Mouse (Mus musculus): ENCODE data around the gene Cdh23. TPM values are rescaled to one million over a fixed set of nuclear protein-coding genes. Genes with fewer than 3 reads are reported as not detected.
A peak's percentile ranks its signal among the peaks of the same experiment; 100 is the strongest.

Cdh23 gene
- polyA plus RNA-seq, 1 experiment from 2014 or later: 0.50 TPM

DNA sequence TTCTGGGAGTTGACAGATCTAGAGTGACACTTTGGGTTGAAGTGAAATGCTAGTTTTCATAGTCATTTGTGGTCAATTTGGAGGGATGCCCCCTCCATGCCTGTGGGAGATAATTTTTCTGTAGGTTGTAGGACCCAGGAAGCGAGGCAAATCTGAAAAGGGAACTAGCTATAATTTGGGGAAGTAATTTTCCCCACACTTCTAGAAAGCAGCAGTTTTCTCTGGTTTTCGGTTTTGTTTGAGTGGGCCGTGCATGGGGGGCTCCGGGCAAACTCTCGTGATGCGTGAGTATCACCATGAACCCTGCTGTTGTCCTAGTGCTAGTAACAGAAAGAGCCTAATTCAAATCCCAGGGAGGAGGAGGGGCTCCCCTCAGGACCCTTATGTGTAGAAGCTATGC, 412.0 kb downstream of the Cdh23 start:
- ATAC-seq (ENCODE audit: low FRiP score, low TSS enrichment): no peak
- Histone ChIP-seq H3K4me2 (replicated peaks; ENCODE audit: low read depth, low read length) (no peak overlapping the region), H3K9me3 (ENCODE audit: low read length) (no peaks in the 10 kb centered on the region), H3K4me3 (ENCODE audit: low read length) (no peak overlapping the region), H3K27ac (ENCODE audit: low read length) (no peak overlapping the region), H3K9ac (replicated peaks; ENCODE audit: low read length) (no peak overlapping the region), H3K27me3 (ENCODE audit: insufficient read depth, low read length) (no peaks in the 10 kb centered on the region), H3K4me1 (ENCODE audit: insufficient read depth, low read length) (peaks cover 57% of the 10 kb centered on the region), H3K36me3 (ENCODE audit: insufficient read depth, low read length) (0 out of 2 replicates have a peak, but pooled peaks cover 3% of the 10 kb centered on the region)
- WGBS: 78% methylated on average over 6 of the region's 6 CpGs

GRCm38 (mm10) chr10:60282116-60283014, 413.9 kb downstream of the Cdh23 start:
- 0 out of 2 replicates have a peak, but pooled peaks cover 3% of the 10 kb centered on the region for H3K36me3 ChIP-seq (ENCODE audit: insufficient read depth, low read length)
- H3K27me3 ChIP-seq (ENCODE audit: insufficient read depth, low read length): no peaks in the 10 kb centered on the region
- no peak overlapping the region for H3K4me3 ChIP-seq (ENCODE audit: low read length)
- ATAC-seq (ENCODE audit: low FRiP score, low TSS enrichment): no peak
- 86% methylated on average over 10 of the region's 10 CpGs for WGBS
- H3K27ac ChIP-seq (ENCODE audit: low read length): no peak overlapping the region
- H3K4me2 ChIP-seq (replicated peaks; ENCODE audit: low read depth, low read length): no peak overlapping the region
- H3K4me1 ChIP-seq (ENCODE audit: insufficient read depth, low read length): peaks cover 65% of the 10 kb centered on the region
- H3K9me3 ChIP-seq (ENCODE audit: low read length): no peaks in the 10 kb centered on the region
- no peak overlapping the region for H3K9ac ChIP-seq (replicated peaks; ENCODE audit: low read length)

DNA sequence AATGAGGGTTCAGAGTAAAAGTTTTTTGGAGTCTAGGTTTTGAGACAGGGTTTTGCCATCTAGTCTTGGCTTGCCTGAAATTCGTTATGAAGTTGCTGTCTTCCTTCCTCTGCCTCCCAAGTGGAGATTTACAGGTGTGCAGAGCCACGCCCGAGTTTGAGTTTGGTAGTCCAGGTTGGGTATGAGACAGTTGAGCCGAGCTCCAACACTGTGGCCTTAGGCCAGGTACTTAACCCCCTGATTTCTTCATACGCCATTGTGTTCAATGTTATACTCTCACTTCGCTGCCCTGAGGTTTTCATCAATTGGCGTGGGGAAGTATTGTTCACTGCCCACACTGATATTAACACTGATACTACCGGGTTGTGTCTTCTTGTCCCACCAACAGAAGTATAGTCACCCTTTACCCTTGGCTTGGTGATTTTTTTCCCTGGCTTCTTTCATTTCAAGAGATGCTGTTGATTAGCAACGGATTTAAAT, 414.7 kb downstream of the Cdh23 start:
- Histone ChIP-seq H3K27me3 (ENCODE audit: insufficient read depth, low read length) (no peaks in the 10 kb centered on the region), H3K4me1 (ENCODE audit: insufficient read depth, low read length) (peaks cover 60% of the 10 kb centered on the region), H3K4me2 (replicated peaks; ENCODE audit: low read depth, low read length) (no peak overlapping the region), H3K27ac (ENCODE audit: low read length) (no peak overlapping the region), H3K9ac (replicated peaks; ENCODE audit: low read length) (no peak overlapping the region), H3K36me3 (ENCODE audit: insufficient read depth, low read length) (0 out of 2 replicates have a peak, but pooled peaks cover 3% of the 10 kb centered on the region), H3K4me3 (ENCODE audit: low read length) (no peak overlapping the region), H3K9me3 (ENCODE audit: low read length) (no peaks in the 10 kb centered on the region)
- ATAC-seq (ENCODE audit: low FRiP score, low TSS enrichment): no peak
- WGBS: 88% methylated on average over 9 of the region's 9 CpGs

DNA sequence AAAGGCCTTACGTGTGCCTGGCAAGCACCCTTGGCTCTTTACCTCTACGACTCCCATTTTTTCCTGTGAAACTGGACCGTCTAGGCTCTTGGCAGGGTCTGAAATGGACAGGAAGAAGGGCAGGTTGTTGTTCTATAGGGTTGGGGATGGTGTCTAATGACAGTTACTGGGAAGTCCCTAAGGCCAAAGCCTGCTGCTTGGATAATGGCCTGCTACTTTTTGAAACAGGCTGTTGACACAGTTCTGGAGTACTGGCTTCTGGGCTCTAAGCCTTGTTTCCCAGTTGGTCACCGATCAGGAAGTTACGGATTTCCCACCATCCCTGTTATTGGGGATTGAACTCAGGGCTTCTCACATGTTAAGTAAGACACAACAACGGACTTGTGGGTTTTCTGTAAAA, 415.9 kb downstream of the Cdh23 start:
- peaks cover 49% of the 10 kb centered on the region for H3K4me1 ChIP-seq (ENCODE audit: insufficient read depth, low read length)
- no peak overlapping the region for H3K9ac ChIP-seq (replicated peaks; ENCODE audit: low read length)
- H3K27ac ChIP-seq (ENCODE audit: low read length): no peak overlapping the region
- no peak overlapping the region for H3K4me3 ChIP-seq (ENCODE audit: low read length)
- WGBS: 82% methylated on average over 6 of the region's 6 CpGs
- no peaks in the 10 kb centered on the region for H3K27me3 ChIP-seq (ENCODE audit: insufficient read depth, low read length)
- H3K36me3 ChIP-seq (ENCODE audit: insufficient read depth, low read length): 0 out of 2 replicates have a peak, but pooled peaks cover 3% of the 10 kb centered on the region
- no peak overlapping the region for H3K4me2 ChIP-seq (replicated peaks; ENCODE audit: low read depth, low read length)
- no peaks in the 10 kb centered on the region for H3K9me3 ChIP-seq (ENCODE audit: low read length)
- no peak for ATAC-seq (ENCODE audit: low FRiP score, low TSS enrichment)

- Histone ChIP-seq H3K4me1 (ENCODE audit: insufficient read depth, low read length) (peaks cover 45% of the 10 kb centered on the region), H3K9me3 (ENCODE audit: low read length) (no peaks in the 10 kb centered on the region), H3K4me3 (ENCODE audit: low read length) (no peak overlapping the region), H3K36me3 (ENCODE audit: insufficient read depth, low read length) (0 out of 2 replicates have a peak, but pooled peaks cover 3% of the 10 kb centered on the region), H3K4me2 (replicated peaks; ENCODE audit: low read depth, low read length) (peak overlapping the region; percentile 86; the same call in 1 of the 2 replicates), H3K27ac (ENCODE audit: low read length) (no peak overlapping the region), H3K9ac (replicated peaks; ENCODE audit: low read length) (no peak overlapping the region), H3K27me3 (ENCODE audit: insufficient read depth, low read length) (no peaks in the 10 kb centered on the region)
- ATAC-seq (ENCODE audit: low FRiP score, low TSS enrichment): no peak
- 77% methylated on average over 9 of the region's 9 CpGs for WGBS
Observed at GRCm38 (mm10) chr10:60279941-60280301, 416.4 kb downstream of the Cdh23 start.

- ATAC-seq (ENCODE audit: low FRiP score, low TSS enrichment): no peak
- WGBS: 66% methylated on average over 8 of the region's 8 CpGs
- peaks cover 40% of the 10 kb centered on the region for H3K4me1 ChIP-seq (ENCODE audit: insufficient read depth, low read length)
- peak overlapping the region; percentile 1; the same call in 1 of the 2 replicates for H3K4me3 ChIP-seq (ENCODE audit: low read length)
- no peaks in the 10 kb centered on the region for H3K27me3 ChIP-seq (ENCODE audit: insufficient read depth, low read length)
- H3K27ac ChIP-seq (ENCODE audit: low read length): no peak overlapping the region
- 0 out of 2 replicates have a peak, but pooled peaks cover 3% of the 10 kb centered on the region for H3K36me3 ChIP-seq (ENCODE audit: insufficient read depth, low read length)
- H3K4me2 ChIP-seq (replicated peaks; ENCODE audit: low read depth, low read length): peak overlapping the region; percentile 86
- no peak overlapping the region for H3K9ac ChIP-seq (replicated peaks; ENCODE audit: low read length)
- no peaks in the 10 kb centered on the region for H3K9me3 ChIP-seq (ENCODE audit: low read length)
Observed at GRCm38 (mm10) chr10:60279290-60279940, 416.9 kb downstream of the Cdh23 start.

- H3K4me1 ChIP-seq (ENCODE audit: insufficient read depth, low read length): peaks cover 38% of the 10 kb centered on the region
- H3K4me3 ChIP-seq (ENCODE audit: low read length): peak overlapping the region; percentile 89
- 0 out of 2 replicates have a peak, but pooled peaks cover 3% of the 10 kb centered on the region for H3K36me3 ChIP-seq (ENCODE audit: insufficient read depth, low read length)
- H3K4me2 ChIP-seq (replicated peaks; ENCODE audit: low read depth, low read length): peak overlapping the region; percentile 86
- H3K27me3 ChIP-seq (ENCODE audit: insufficient read depth, low read length): no peaks in the 10 kb centered on the region
- H3K9me3 ChIP-seq (ENCODE audit: low read length): no peaks in the 10 kb centered on the region
- no peak overlapping the region for H3K9ac ChIP-seq (replicated peaks; ENCODE audit: low read length)
- H3K27ac ChIP-seq (ENCODE audit: low read length): no peak overlapping the region
- no peak for ATAC-seq (ENCODE audit: low FRiP score, low TSS enrichment)
- WGBS: 91% methylated on average over 3 of the region's 3 CpGs
Observed at GRCm38 (mm10) chr10:60278786-60279185, 417.5 kb downstream of the Cdh23 start.

GRCm38 (mm10) chr10:60278006-60278399, 418.3 kb downstream of the Cdh23 start:
- Histone ChIP-seq H3K9me3 (ENCODE audit: low read length) (no peaks in the 10 kb centered on the region), H3K27me3 (ENCODE audit: insufficient read depth, low read length) (no peaks in the 10 kb centered on the region), H3K9ac (replicated peaks; ENCODE audit: low read length) (peak overlapping the region; percentile 96), H3K4me3 (ENCODE audit: low read length) (peak overlapping the region; percentile 89), H3K36me3 (ENCODE audit: insufficient read depth, low read length) (0 out of 2 replicates have a peak, but pooled peaks cover 3% of the 10 kb centered on the region), H3K4me1 (ENCODE audit: insufficient read depth, low read length) (peaks cover 38% of the 10 kb centered on the region), H3K4me2 (replicated peaks; ENCODE audit: low read depth, low read length) (peak overlapping the region; percentile 86), H3K27ac (ENCODE audit: low read length) (peak overlapping the region; percentile 85)
- 4% methylated on average over 13 of the region's 13 CpGs for WGBS
- no peak for ATAC-seq (ENCODE audit: low FRiP score, low TSS enrichment)

GRCm38 (mm10) chr10:60277207-60278005, 418.9 kb downstream of the Cdh23 start, which contains the start of gene Psap:
Gene Psap (plus strand): TSS chr10:60277627.
- Histone ChIP-seq H3K27me3 (ENCODE audit: insufficient read depth, low read length) (no peaks in the 10 kb centered on the region), H3K4me2 (replicated peaks; ENCODE audit: low read depth, low read length) (peak within 1 kb of the TSS; percentile 86), H3K36me3 (ENCODE audit: insufficient read depth, low read length) (0 out of 2 replicates have a peak, but pooled peaks cover 3% of the 10 kb centered on the region), H3K9me3 (ENCODE audit: low read length) (no peaks in the 10 kb centered on the region), H3K9ac (replicated peaks; ENCODE audit: low read length) (peak within 1 kb of the TSS; percentile 96), H3K4me1 (ENCODE audit: insufficient read depth, low read length) (peaks cover 32% of the 10 kb centered on the region), H3K4me3 (ENCODE audit: low read length) (peak within 1 kb of the TSS; percentile 89), H3K27ac (ENCODE audit: low read length) (peak within 1 kb of the TSS; percentile 85)
- peak; percentile 91 for ATAC-seq (ENCODE audit: low FRiP score, low TSS enrichment)
- WGBS: 2% methylated on average over 49 of the region's 54 CpGs
